Mouse (Mus musculus) liver, postnatal 0 days (tissue): ENCODE results near the gene Rras.

Source experiments
- CTCF ChIP-seq: sonication (generic); IDR thresholded peaks from 2 replicates; pipeline ENCODE4 v1.5.1; 2016; ENCODE audit warnings: antibody characterized with exemption, low read depth
- EP300 ChIP-seq: IDR thresholded peaks from 2 replicates; pipeline ENCODE4 v1.6.1; 2016; ENCODE audit warnings: antibody characterized with exemption, low read depth, mild to moderate bottlenecking

DNA sequence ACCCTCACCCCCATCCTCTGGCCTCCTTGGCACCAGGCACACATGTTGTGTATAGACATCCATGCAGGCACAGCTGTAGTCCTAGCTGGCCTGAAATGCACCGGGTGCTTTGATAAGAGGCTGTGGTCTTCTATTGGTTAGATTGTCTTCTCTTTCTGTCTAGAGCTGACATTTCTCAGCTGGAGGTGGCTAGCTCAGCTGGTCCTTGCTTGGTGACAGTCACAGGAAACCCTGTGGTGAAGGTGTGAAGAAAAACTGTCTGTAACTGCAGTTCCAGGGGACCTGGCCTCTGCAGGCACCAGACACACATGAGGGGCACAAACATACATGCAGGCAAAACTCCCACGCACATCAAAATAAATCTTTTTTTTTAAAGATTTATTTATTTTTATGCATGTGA, 51.9 kb downstream of the Rras start:
- TF ChIP-seq CTCF: no peak
- no peak for TF ChIP-seq EP300
